Mouse (Mus musculus) gastrocnemius, postnatal 14 days (tissue): ENCODE results near the gene Zswim8. TPM values are rescaled to one million over a fixed set of nuclear protein-coding genes. Genes with fewer than 3 reads are reported as not detected.
A peak's percentile ranks its signal among the peaks of the same experiment; 100 is the strongest.

Source experiments
- DNase-seq: peaks from one replicate; pipeline ENCODE4 v3.0.0; 2021; ENCODE audit warnings: mixed read lengths
- intact Hi-C: fragments of 180-260 bp; cut with DNase I; formaldehyde crosslinking; loops from one replicate; pipeline ENCODE4 v1.15.1; 2025; ENCODE audit warnings: low total_unique reads
- total RNA-seq, 2 experiments: library from RNA; stranded (reverse); gene quantifications; 2 replicates each; pipeline ENCODE4 v1.2.3; 2021

Gene Zswim8
- total RNA-seq, 2 experiments from 2014 or later = 31.7 to 38.8 TPM

- intact Hi-C loops = no loop called here
- DNase-seq = peak; percentile 58
Observed at GRCm38 (mm10) chr14:20724043-20724442, 16.7 kb downstream of the Zswim8 start.

- no peak for DNase-seq
- intact Hi-C loops = no loop called here
Observed at GRCm38 (mm10) chr14:20725660-20726339, 18.4 kb downstream of the Zswim8 start.

GRCm38 (mm10) chr14:20729871-20730270 is 22.5 kb downstream of the Zswim8 start:
- no peak for DNase-seq
- intact Hi-C loops = loop anchor here (10.0 kb wide), 1 partner anchor 65 kb away; the partner anchor contains the start of gene Camk2g

- intact Hi-C loops = loop anchor here (10.0 kb wide), 1 partner anchor 64 kb away; the partner anchor contains the start of gene Camk2g
- DNase-seq = no peak
Observed at GRCm38 (mm10) chr14:20730853-20731602, 23.7 kb downstream of the Zswim8 start.

GRCm38 (mm10) chr14:20733041-20733951 is 25.9 kb downstream of the Zswim8 start:
- DNase-seq = no peak

GRCm38 (mm10) chr14:20733952-20734774 is 26.8 kb downstream of the Zswim8 start, which contains the start of gene Ndst2:
Gene Ndst2, minus strand, starts transcription at chr14:20734562.
- intact Hi-C loops = loop anchor here (10.0 kb wide), 1 partner anchor 61 kb away; the partner anchor contains the start of gene Camk2g
- DNase-seq = peak; percentile 91

More at GRCm38 (mm10) chr14:20733041-20733951, 25.9 kb downstream of the Zswim8 start:
- intact Hi-C loops = loop anchor here (10.0 kb wide), 1 partner anchor 62 kb away; the partner anchor contains the start of gene Camk2g

- intact Hi-C loops = loop anchor here (10.0 kb wide), 1 partner anchor 60 kb away; the partner anchor contains the start of gene Camk2g
- no peak for DNase-seq
Observed at GRCm38 (mm10) chr14:20735052-20735451, 27.7 kb downstream of the Zswim8 start.

GRCm38 (mm10) chr14:20735892-20736390 is 28.6 kb downstream of the Zswim8 start:
- intact Hi-C loops = loop anchor here (10.0 kb wide), 1 partner anchor 59 kb away; the partner anchor contains the start of gene Camk2g

GRCm38 (mm10) chr14:20737306-20737705 is 30.0 kb downstream of the Zswim8 start:
- intact Hi-C loops = loop anchor here (10.0 kb wide), 1 partner anchor 57 kb away; the partner anchor contains the start of gene Camk2g
- DNase-seq = peak; percentile 48

More at GRCm38 (mm10) chr14:20735892-20736390, 28.6 kb downstream of the Zswim8 start:
- DNase-seq = no peak

- intact Hi-C loops = loop anchor here (10.0 kb wide), 1 partner anchor 56 kb away; the partner anchor contains the start of gene Camk2g
- DNase-seq = no peak
Observed at GRCm38 (mm10) chr14:20738511-20738910, 31.2 kb downstream of the Zswim8 start.

GRCm38 (mm10) chr14:20741301-20741700 is 33.9 kb downstream of the Zswim8 start:
- no peak for DNase-seq
- intact Hi-C loops = loop anchor here (10.0 kb wide), 1 partner anchor 134 kb away; no protein-coding TSS in a partner anchor

GRCm38 (mm10) chr14:20743614-20744013 is 36.3 kb downstream of the Zswim8 start:
- intact Hi-C loops = loop anchor here (10.0 kb wide), 1 partner anchor 131 kb away; no protein-coding TSS in a partner anchor
- peak; percentile 50 for DNase-seq

- intact Hi-C loops = loop anchor here (10.0 kb wide), 1 partner anchor 128 kb away; no protein-coding TSS in a partner anchor
- no peak for DNase-seq
Observed at GRCm38 (mm10) chr14:20746935-20747334, 39.6 kb downstream of the Zswim8 start.

GRCm38 (mm10) chr14:20748388-20748787 is 41.0 kb downstream of the Zswim8 start:
- DNase-seq = no peak
- intact Hi-C loops = loop anchor here (10.0 kb wide), 1 partner anchor 126 kb away; no protein-coding TSS in a partner anchor

- no peak for DNase-seq
- intact Hi-C loops = loop anchor here (10.0 kb wide), 1 partner anchor 125 kb away; no protein-coding TSS in a partner anchor
Observed at GRCm38 (mm10) chr14:20749494-20750051, 42.2 kb downstream of the Zswim8 start.

GRCm38 (mm10) chr14:20750503-20750902 is 43.2 kb downstream of the Zswim8 start:
- intact Hi-C loops = no loop called here
- DNase-seq = no peak

GRCm38 (mm10) chr14:20753792-20754191 is 46.4 kb downstream of the Zswim8 start:
- no peak for DNase-seq
- intact Hi-C loops = no loop called here
